Mouse (Mus musculus): ENCODE results near the gene Josd2. TPM values are rescaled to one million over a fixed set of nuclear protein-coding genes. Genes with fewer than 3 reads are reported as not detected.

Josd2 gene
- polyA plus RNA-seq, 2 experiments, result 81.5 to 167 TPM

GRCm38 (mm10) chr7:44484841-44485571 is 17.2 kb downstream of the Josd2 start:
- Histone ChIP-seq H3K4me1 (ENCODE audit: control insufficient read depth, insufficient read depth, low read length) (no peaks in the 10 kb centered on the region), H3K27me3 (ENCODE audit: control insufficient read depth, insufficient read depth, low read length) (0 out of 2 replicates have a peak, but pooled peaks cover 4% of the 10 kb centered on the region), H3K4me2 (replicated peaks; ENCODE audit: low read depth, low read length, severe bottlenecking) (no peak overlapping the region), H3K4me3 (replicated peaks; ENCODE audit: low read length) (no peak overlapping the region), H3K9ac (ENCODE audit: low read depth, low read length, severe bottlenecking) (no peak overlapping the region), H3K9me3 (ENCODE audit: control insufficient read depth, low read length) (no peaks in the 10 kb centered on the region), H3K36me3 (ENCODE audit: control insufficient read depth, insufficient read depth, low read length) (peaks cover 20% of the 10 kb centered on the region), H3K27ac (replicated peaks; ENCODE audit: low read depth, low read length) (no peak overlapping the region)
- 45% methylated on average over 5 of the region's 5 CpGs for WGBS
- ATAC-seq (ENCODE audit: low FRiP score, low read depth) (peak; percentile 62), DNase-seq (ENCODE audit: low spot score) (peak; percentile 82)
- TF ChIP-seq POLR2A (IDR thresholded peaks at IDR 0.05; ENCODE audit: borderline replicate concordance, extremely low read depth, insufficient read depth, insufficient read length), result peak; percentile 15; the same call in 1 of the 2 replicates

- no peak for DNase-seq (ENCODE audit: low spot score)
- Histone ChIP-seq H3K9me3 (ENCODE audit: control insufficient read depth, low read length) (no peaks in the 10 kb centered on the region), H3K4me3 (replicated peaks; ENCODE audit: low read length) (no peak overlapping the region), H3K27me3 (ENCODE audit: control insufficient read depth, insufficient read depth, low read length) (0 out of 2 replicates have a peak, but pooled peaks cover 4% of the 10 kb centered on the region), H3K9ac (ENCODE audit: low read depth, low read length, severe bottlenecking) (no peak overlapping the region), H3K36me3 (ENCODE audit: control insufficient read depth, insufficient read depth, low read length) (peaks cover 26% of the 10 kb centered on the region), H3K27ac (replicated peaks; ENCODE audit: low read depth, low read length) (no peak overlapping the region), H3K4me2 (replicated peaks; ENCODE audit: low read depth, low read length, severe bottlenecking) (no peak overlapping the region), H3K4me1 (ENCODE audit: control insufficient read depth, insufficient read depth, low read length) (no peaks in the 10 kb centered on the region)
- ATAC-seq (ENCODE audit: low FRiP score, low read depth), result no peak
- TF ChIP-seq POLR2A (IDR thresholded peaks at IDR 0.05; ENCODE audit: borderline replicate concordance, extremely low read depth, insufficient read depth, insufficient read length), result no peak
- 75% methylated on average over 7 of the region's 7 CpGs for WGBS
Observed at GRCm38 (mm10) chr7:44485572-44486195, 17.9 kb downstream of the Josd2 start.

- no peak for TF ChIP-seq POLR2A (IDR thresholded peaks at IDR 0.05; ENCODE audit: borderline replicate concordance, extremely low read depth, insufficient read depth, insufficient read length)
- Histone ChIP-seq H3K36me3 (ENCODE audit: control insufficient read depth, insufficient read depth, low read length) (peaks cover 40% of the 10 kb centered on the region), H3K9ac (ENCODE audit: low read depth, low read length, severe bottlenecking) (no peak overlapping the region), H3K4me1 (ENCODE audit: control insufficient read depth, insufficient read depth, low read length) (no peaks in the 10 kb centered on the region), H3K27ac (replicated peaks; ENCODE audit: low read depth, low read length) (no peak overlapping the region), H3K27me3 (ENCODE audit: control insufficient read depth, insufficient read depth, low read length) (0 out of 2 replicates have a peak, but pooled peaks cover 4% of the 10 kb centered on the region), H3K4me3 (replicated peaks; ENCODE audit: low read length) (no peak overlapping the region), H3K4me2 (replicated peaks; ENCODE audit: low read depth, low read length, severe bottlenecking) (no peak overlapping the region), H3K9me3 (ENCODE audit: control insufficient read depth, low read length) (no peaks in the 10 kb centered on the region)
- 67% methylated on average over 13 of the region's 13 CpGs for WGBS
- ATAC-seq (ENCODE audit: low FRiP score, low read depth) (no peak), DNase-seq (ENCODE audit: low spot score) (no peak)
Observed at GRCm38 (mm10) chr7:44486927-44487575, 19.3 kb downstream of the Josd2 start.

- TF ChIP-seq POLR2A (IDR thresholded peaks at IDR 0.05; ENCODE audit: borderline replicate concordance, extremely low read depth, insufficient read depth, insufficient read length), result no peak
- Histone ChIP-seq H3K4me1 (ENCODE audit: control insufficient read depth, insufficient read depth, low read length) (no peaks in the 10 kb centered on the region), H3K27me3 (ENCODE audit: control insufficient read depth, insufficient read depth, low read length) (no peaks in the 10 kb centered on the region), H3K4me3 (replicated peaks; ENCODE audit: low read length) (no peak overlapping the region), H3K9ac (ENCODE audit: low read depth, low read length, severe bottlenecking) (no peak overlapping the region), H3K36me3 (ENCODE audit: control insufficient read depth, insufficient read depth, low read length) (peaks cover 49% of the 10 kb centered on the region), H3K9me3 (ENCODE audit: control insufficient read depth, low read length) (no peaks in the 10 kb centered on the region), H3K4me2 (replicated peaks; ENCODE audit: low read depth, low read length, severe bottlenecking) (no peak overlapping the region), H3K27ac (replicated peaks; ENCODE audit: low read depth, low read length) (no peak overlapping the region)
- WGBS, result 85% methylated on average over 7 of the region's 7 CpGs
- ATAC-seq (ENCODE audit: low FRiP score, low read depth) (no peak), DNase-seq (ENCODE audit: low spot score) (no peak)
Observed at GRCm38 (mm10) chr7:44487936-44488335, 20.2 kb downstream of the Josd2 start.

GRCm38 (mm10) chr7:44488545-44488944 is 20.8 kb downstream of the Josd2 start:
- Histone ChIP-seq H3K27ac (replicated peaks; ENCODE audit: low read depth, low read length) (no peak overlapping the region), H3K9ac (ENCODE audit: low read depth, low read length, severe bottlenecking) (no peak overlapping the region), H3K4me2 (replicated peaks; ENCODE audit: low read depth, low read length, severe bottlenecking) (no peak overlapping the region), H3K27me3 (ENCODE audit: control insufficient read depth, insufficient read depth, low read length) (no peaks in the 10 kb centered on the region), H3K4me1 (ENCODE audit: control insufficient read depth, insufficient read depth, low read length) (no peaks in the 10 kb centered on the region), H3K9me3 (ENCODE audit: control insufficient read depth, low read length) (no peaks in the 10 kb centered on the region), H3K36me3 (ENCODE audit: control insufficient read depth, insufficient read depth, low read length) (peaks cover 52% of the 10 kb centered on the region), H3K4me3 (replicated peaks; ENCODE audit: low read length) (no peak overlapping the region)
- DNase-seq (ENCODE audit: low spot score) (no peak), ATAC-seq (ENCODE audit: low FRiP score, low read depth) (no peak)
- 88% methylated on average over 8 of the region's 8 CpGs for WGBS
- TF ChIP-seq POLR2A (IDR thresholded peaks at IDR 0.05; ENCODE audit: borderline replicate concordance, extremely low read depth, insufficient read depth, insufficient read length), result no peak
